Mouse (Mus musculus) urinary bladder, postnatal 36 days (tissue): ENCODE results near the gene Cyfip1.

ENCODE experiments used
- DNase-seq, 2 experiments: peaks; one replicate each; pipeline ENCODE4 v3.0.0; 2022; ENCODE audit warnings: low spot score in 2 of 2, mixed read lengths in 1 of 2

Gene Cyfip1

GRCm38 (mm10) chr7:55841445-55841844, at the start of gene Cyfip1:
Gene Cyfip1, plus strand, starts transcription at chr7:55841745.
- no peak for DNase-seq

GRCm38 (mm10) chr7:55792280-55792679, 49.3 kb upstream of the Cyfip1 start:
- DNase-seq = no peak

GRCm38 (mm10) chr7:55793236-55793951, 48.2 kb upstream of the Cyfip1 start:
- DNase-seq = no peak

- peak; percentile 94 to 98 for DNase-seq
Measured at GRCm38 (mm10) chr7:55793952-55794603, 47.5 kb upstream of the Cyfip1 start, which contains the start of gene Tubgcp5. Gene Tubgcp5, plus strand, starts transcription at chr7:55794154.

- DNase-seq = no peak
Measured at GRCm38 (mm10) chr7:55799981-55800380, 41.6 kb upstream of the Cyfip1 start.

GRCm38 (mm10) chr7:55809967-55810366, 31.6 kb upstream of the Cyfip1 start:
- DNase-seq = no peak

- no peak for DNase-seq
Measured at GRCm38 (mm10) chr7:55824468-55824867, 17.1 kb upstream of the Cyfip1 start.

GRCm38 (mm10) chr7:55827551-55827950, 14.0 kb upstream of the Cyfip1 start:
- DNase-seq = no peak

GRCm38 (mm10) chr7:55836877-55837276, 4.7 kb upstream of the Cyfip1 start:
- no peak for DNase-seq

- DNase-seq = peak; percentile 88 to 94
Measured at GRCm38 (mm10) chr7:55841977-55842503, 495 bp downstream of the Cyfip1 start.

GRCm38 (mm10) chr7:55842504-55843152, 1.1 kb downstream of the Cyfip1 start:
- DNase-seq = no peak

- no peak for DNase-seq
Measured at GRCm38 (mm10) chr7:55846606-55847312, 5.2 kb downstream of the Cyfip1 start.

GRCm38 (mm10) chr7:55849948-55850571, 8.5 kb downstream of the Cyfip1 start:
- no peak for DNase-seq

GRCm38 (mm10) chr7:55852787-55853186, 11.2 kb downstream of the Cyfip1 start:
- no peak for DNase-seq

GRCm38 (mm10) chr7:55855597-55855996, 14.1 kb downstream of the Cyfip1 start:
- DNase-seq = no peak

- DNase-seq = no peak
Measured at GRCm38 (mm10) chr7:55856741-55857140, 15.2 kb downstream of the Cyfip1 start.

- DNase-seq = no peak
Measured at GRCm38 (mm10) chr7:55857729-55858128, 16.2 kb downstream of the Cyfip1 start.

- DNase-seq = no peak
Measured at GRCm38 (mm10) chr7:55858836-55859517, 17.4 kb downstream of the Cyfip1 start.

- no peak for DNase-seq
Measured at GRCm38 (mm10) chr7:55859518-55859872, 17.9 kb downstream of the Cyfip1 start.

- no peak for DNase-seq
Measured at GRCm38 (mm10) chr7:55859956-55860355, 18.4 kb downstream of the Cyfip1 start.

- no peak for DNase-seq
Measured at GRCm38 (mm10) chr7:55861175-55861574, 19.6 kb downstream of the Cyfip1 start.
